Comparison of ENCODE assay signal across 9 mouse cellular contexts in the genomic region with DNA sequence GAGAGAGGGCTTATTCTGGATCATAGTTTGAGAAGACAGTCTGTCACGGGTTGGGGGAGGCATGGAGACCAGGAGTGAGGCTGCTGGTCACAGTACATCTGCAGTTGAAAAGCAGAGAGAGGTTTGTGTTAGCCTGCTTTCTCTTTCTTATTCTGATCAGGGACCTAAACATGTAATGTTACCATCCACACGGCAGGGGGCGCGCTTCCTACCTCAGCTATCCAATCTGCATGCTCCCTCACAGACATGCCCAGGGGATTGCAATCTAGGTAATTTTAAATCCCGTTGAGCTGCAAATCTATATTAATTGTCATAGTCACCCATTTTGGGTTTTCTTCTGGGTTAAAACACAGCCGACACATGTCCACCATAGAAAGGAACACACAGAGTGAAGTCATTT.
DNase-seq lines count a peak whose midpoint lies in the region; ATAC-seq and TF ChIP-seq lines count a peak whose summit lies in the region.
"Had no signal": no experiment of that assay in that cellular context is flagged by ENCODE, and none has a peak within 500 bp of the region (broad histone marks: within the 10 kb centered on the region; RNA-seq: fewer than 3 reads in every experiment).

No protein-coding gene starts in this region.

- no peaks in the 10 kb centered on the region for H3K4me1 ChIP-seq in forebrain, postnatal 0 days (ENCODE audit: insufficient read depth)
- H3K4me1 ChIP-seq in forebrain, embryonic 16.5 days (replicated peaks; ENCODE audit: control insufficient read depth, insufficient read depth, low read length) = no peaks in the 10 kb centered on the region
- no peaks in the 10 kb centered on the region for H3K4me1 ChIP-seq in liver, embryonic 11.5 days (replicated peaks; ENCODE audit: control insufficient read depth, insufficient read depth, low read length)

- H3K9ac ChIP-seq in forebrain, postnatal 0 days = no peak overlapping the region
- H3K9ac ChIP-seq in forebrain, embryonic 16.5 days (replicated peaks; ENCODE audit: low read depth, low read length) = no peak overlapping the region
- H3K9ac ChIP-seq in liver, embryonic 11.5 days (ENCODE audit: low read depth, low read length) = no peak overlapping the region
- H3K9ac ChIP-seq: heart, embryonic 15.5 days had no signal

- H3K36me3 ChIP-seq in forebrain, postnatal 0 days (ENCODE audit: insufficient read depth) = no peaks in the 10 kb centered on the region
- no peaks in the 10 kb centered on the region for H3K36me3 ChIP-seq in forebrain, embryonic 16.5 days (ENCODE audit: control insufficient read depth, insufficient read depth)
- H3K36me3 ChIP-seq in liver, embryonic 11.5 days (ENCODE audit: control insufficient read depth, insufficient read depth, low read length) = no peaks in the 10 kb centered on the region
- H3K36me3 ChIP-seq: heart, embryonic 15.5 days had no signal

- H3K27me3 ChIP-seq in forebrain, postnatal 0 days (ENCODE audit: insufficient read depth, low read length) = no peaks in the 10 kb centered on the region
- 0 out of 2 replicates have a peak, but pooled peaks cover 3% of the 10 kb centered on the region for H3K27me3 ChIP-seq in forebrain, embryonic 16.5 days (replicated peaks; ENCODE audit: control insufficient read depth, insufficient read depth, low read length)
- H3K27me3 ChIP-seq in liver, embryonic 11.5 days (replicated peaks; ENCODE audit: control insufficient read depth, insufficient read depth, low read length) = no peaks in the 10 kb centered on the region
- H3K27me3 ChIP-seq: heart, embryonic 15.5 days had no signal

- peak; percentile 16 for DNase-seq in forebrain, postnatal 0 days
- DNase-seq in liver (peak; percentile 41), NIH3T3 (ENCODE audit: low read depth) (peak; percentile 69)
- DNase-seq in liver, embryonic 11.5 days (ENCODE audit: low spot score) = no peak
- DNase-seq in embryo, embryonic 11 days = peak; percentile 56
- DNase-seq in lung, postnatal 10 days = peak; percentile 44

- H3K9me3 ChIP-seq in forebrain, postnatal 0 days (ENCODE audit: low read length) = no peaks in the 10 kb centered on the region
- H3K9me3 ChIP-seq in forebrain, embryonic 16.5 days (ENCODE audit: control insufficient read depth, low read length) = no peaks in the 10 kb centered on the region
- H3K9me3 ChIP-seq in liver, embryonic 11.5 days (ENCODE audit: control insufficient read depth, low read length) = no peaks in the 10 kb centered on the region
- H3K9me3 ChIP-seq: heart, embryonic 15.5 days had no signal

- no peak overlapping the region for H3K27ac ChIP-seq in forebrain, postnatal 0 days (ENCODE audit: low read depth, low read length)
- H3K27ac ChIP-seq in forebrain, embryonic 16.5 days (ENCODE audit: low read length) = no peak overlapping the region
- no peak overlapping the region for H3K27ac ChIP-seq in liver, embryonic 11.5 days (ENCODE audit: low read depth, low read length)
- H3K27ac ChIP-seq: heart, embryonic 15.5 days had no signal

- H3K4me2 ChIP-seq in forebrain, postnatal 0 days (ENCODE audit: low read depth) = no peak overlapping the region
- no peak overlapping the region for H3K4me2 ChIP-seq in forebrain, embryonic 16.5 days (ENCODE audit: low read length)
- H3K4me2 ChIP-seq in liver, embryonic 11.5 days = no peak overlapping the region
- H3K4me2 ChIP-seq: heart, embryonic 15.5 days had no signal

- ATAC-seq in forebrain, postnatal 0 days = no peak
- ATAC-seq in forebrain, embryonic 16.5 days = no peak
- no peak for ATAC-seq in liver, embryonic 11.5 days (replicated peaks; ENCODE audit: low FRiP score)
- no peak for ATAC-seq in megakaryocyte, adult 5-6 weeks (ENCODE audit: poor library complexity, severe bottlenecking)

- peak; percentile 61 for TF ChIP-seq CTCF in forebrain, postnatal 0 days (IDR thresholded peaks at IDR 0.05; ENCODE audit: low read depth)

- 29% methylated on average over 6 of the region's 6 CpGs for WGBS in forebrain, postnatal 0 days
- WGBS in forebrain, embryonic 16.5 days = 37% methylated on average over 6 of the region's 6 CpGs
- 25% methylated on average over 6 of the region's 6 CpGs for WGBS in liver, embryonic 11.5 days

- H3K4me3 ChIP-seq in forebrain, postnatal 0 days (ENCODE audit: low read depth, low read length) = no peak overlapping the region
- no peak overlapping the region for H3K4me3 ChIP-seq in forebrain, embryonic 16.5 days (replicated peaks; ENCODE audit: low read length)
- H3K4me3 ChIP-seq in liver, embryonic 11.5 days (ENCODE audit: low read depth, low read length) = no peak overlapping the region
- H3K4me3 ChIP-seq: heart, embryonic 15.5 days had no signal
